Mouse (Mus musculus): ENCODE results near the gene Sgms2. TPM values are rescaled to one million over a fixed set of nuclear protein-coding genes. Genes with fewer than 3 reads are reported as not detected.

Sgms2 gene
- total and polyA plus RNA-seq, 2 experiments from 2014 or later: 1.1 to 1.3 TPM

- ATAC-seq (ENCODE audit: insufficient read depth, low read depth): no peak
- Histone ChIP-seq H3K4me2 (ENCODE audit: low read depth, low read length) (no peak overlapping the region), H3K27me3 (ENCODE audit: control insufficient read depth, insufficient read depth, low read length) (no peaks in the 10 kb centered on the region), H3K27ac (ENCODE audit: low read depth) (no peak overlapping the region), H3K4me3 (ENCODE audit: low read depth, low read length) (no peak overlapping the region), H3K4me1 (ENCODE audit: control insufficient read depth, insufficient read depth) (peaks cover 14% of the 10 kb centered on the region), H3K36me3 (replicated peaks; ENCODE audit: control insufficient read depth, insufficient read depth, low read length) (peaks cover 10% of the 10 kb centered on the region; the same call in 1 of the 2 replicates), H3K9ac (replicated peaks; ENCODE audit: low read depth, low read length) (no peak overlapping the region), H3K9me3 (replicated peaks; ENCODE audit: control insufficient read depth, low read length) (no peaks in the 10 kb centered on the region)
- 71% methylated on average over 7 of the region's 7 CpGs for WGBS
- TF ChIP-seq EP300 (IDR thresholded peaks at IDR 0.05; ENCODE audit: low read depth) (no peak), CTCF (IDR thresholded peaks at IDR 0.05; ENCODE audit: low read depth) (no peak)
- DNase-seq (ENCODE audit: low spot score): no peak
Measured at GRCm38 (mm10) chr3:131296893-131297292, 194.3 kb downstream of the Sgms2 start.

- Histone ChIP-seq H3K9me3 (replicated peaks; ENCODE audit: control insufficient read depth, low read length) (no peaks in the 10 kb centered on the region), H3K27ac (ENCODE audit: low read depth) (peak overlapping the region; percentile 57; the same call in 1 of the 2 replicates), H3K9ac (replicated peaks; ENCODE audit: low read depth, low read length) (no peak overlapping the region), H3K4me2 (ENCODE audit: low read depth, low read length) (peak overlapping the region; percentile 15; the same call in 1 of the 2 replicates), H3K36me3 (replicated peaks; ENCODE audit: control insufficient read depth, insufficient read depth, low read length) (peaks cover 22% of the 10 kb centered on the region; the same call in 1 of the 2 replicates), H3K4me1 (ENCODE audit: control insufficient read depth, insufficient read depth) (peaks cover 11% of the 10 kb centered on the region), H3K27me3 (ENCODE audit: control insufficient read depth, insufficient read depth, low read length) (no peaks in the 10 kb centered on the region), H3K4me3 (ENCODE audit: low read depth, low read length) (no peak overlapping the region)
- WGBS: 39% methylated on average over 12 of the region's 12 CpGs
- TF ChIP-seq CTCF (IDR thresholded peaks at IDR 0.05; ENCODE audit: low read depth) (no peak), EP300 (IDR thresholded peaks at IDR 0.05; ENCODE audit: low read depth) (no peak)
- ATAC-seq (ENCODE audit: insufficient read depth, low read depth) (peak; percentile 87), DNase-seq (ENCODE audit: low spot score) (peak; percentile 58)
Measured at GRCm38 (mm10) chr3:131295513-131296200, 195.6 kb downstream of the Sgms2 start.

DNA sequence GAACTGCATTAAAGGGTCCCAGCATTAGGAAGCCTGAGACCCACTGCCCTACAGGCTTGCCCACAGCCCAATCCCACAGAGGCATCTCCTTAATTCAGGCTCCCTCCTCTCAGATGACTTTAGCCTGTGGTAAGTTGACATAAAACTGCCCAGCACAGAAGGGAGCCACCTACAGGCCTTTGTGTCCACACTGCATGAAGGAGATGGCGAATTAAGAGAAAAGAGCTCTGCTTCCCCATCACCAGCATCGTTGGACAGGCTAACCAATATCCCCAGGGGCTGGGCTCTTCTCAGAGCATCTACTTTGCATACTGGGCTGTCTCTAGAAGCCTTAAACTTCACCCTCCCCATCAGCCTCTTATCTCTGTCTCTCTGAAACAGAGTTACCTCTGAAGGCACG is 196.7 kb downstream of the Sgms2 start:
- ATAC-seq (ENCODE audit: insufficient read depth, low read depth): no peak
- Histone ChIP-seq H3K4me3 (ENCODE audit: low read depth, low read length) (no peak overlapping the region), H3K9me3 (replicated peaks; ENCODE audit: control insufficient read depth, low read length) (no peaks in the 10 kb centered on the region), H3K4me2 (ENCODE audit: low read depth, low read length) (no peak overlapping the region), H3K4me1 (ENCODE audit: control insufficient read depth, insufficient read depth) (peaks cover 11% of the 10 kb centered on the region), H3K27ac (ENCODE audit: low read depth) (no peak overlapping the region), H3K9ac (replicated peaks; ENCODE audit: low read depth, low read length) (no peak overlapping the region), H3K27me3 (ENCODE audit: control insufficient read depth, insufficient read depth, low read length) (no peaks in the 10 kb centered on the region), H3K36me3 (replicated peaks; ENCODE audit: control insufficient read depth, insufficient read depth, low read length) (peaks cover 22% of the 10 kb centered on the region; the same call in 1 of the 2 replicates)
- no peak for DNase-seq (ENCODE audit: low spot score)
- WGBS: 51% methylated on average over 3 of the region's 3 CpGs
- TF ChIP-seq EP300 (IDR thresholded peaks at IDR 0.05; ENCODE audit: low read depth) (no peak), CTCF (IDR thresholded peaks at IDR 0.05; ENCODE audit: low read depth) (peak; percentile 16; the same call in 1 of the 2 replicates)

GRCm38 (mm10) chr3:131292959-131293358 is 198.3 kb downstream of the Sgms2 start:
- Histone ChIP-seq H3K9ac (replicated peaks; ENCODE audit: low read depth, low read length) (no peak overlapping the region), H3K9me3 (replicated peaks; ENCODE audit: control insufficient read depth, low read length) (no peaks in the 10 kb centered on the region), H3K27me3 (ENCODE audit: control insufficient read depth, insufficient read depth, low read length) (no peaks in the 10 kb centered on the region), H3K4me3 (ENCODE audit: low read depth, low read length) (no peak overlapping the region), H3K4me2 (ENCODE audit: low read depth, low read length) (no peak overlapping the region), H3K36me3 (replicated peaks; ENCODE audit: control insufficient read depth, insufficient read depth, low read length) (peaks cover 21% of the 10 kb centered on the region; the same call in 1 of the 2 replicates), H3K4me1 (ENCODE audit: control insufficient read depth, insufficient read depth) (peaks cover 11% of the 10 kb centered on the region), H3K27ac (ENCODE audit: low read depth) (no peak overlapping the region)
- ATAC-seq (ENCODE audit: insufficient read depth, low read depth) (no peak), DNase-seq (ENCODE audit: low spot score) (no peak)
- TF ChIP-seq CTCF (IDR thresholded peaks at IDR 0.05; ENCODE audit: low read depth) (no peak), EP300 (IDR thresholded peaks at IDR 0.05; ENCODE audit: low read depth) (no peak)
- 74% methylated on average over 3 of the region's 3 CpGs for WGBS

DNA sequence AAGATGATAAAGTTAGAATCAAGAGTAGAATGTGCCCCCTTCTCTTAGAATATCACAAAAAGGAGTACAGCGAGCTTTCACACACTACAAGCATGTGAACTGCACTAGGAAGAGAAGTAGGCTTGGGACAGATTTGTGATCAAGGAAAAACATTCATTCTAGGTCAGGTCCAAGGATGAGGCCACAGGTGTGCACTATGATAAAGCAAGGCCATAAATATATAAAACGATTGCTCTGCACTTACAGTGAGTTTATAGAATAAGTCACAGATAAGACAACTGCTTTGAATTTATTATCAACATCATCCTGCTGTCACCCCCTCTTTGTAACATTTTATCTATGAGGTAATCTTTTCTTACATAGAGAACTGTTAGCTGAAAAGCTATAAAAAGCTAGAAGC is 198.9 kb downstream of the Sgms2 start:
- H3K27me3 ChIP-seq (ENCODE audit: control insufficient read depth, insufficient read depth, low read length): no peaks in the 10 kb centered on the region
- H3K4me2 ChIP-seq (ENCODE audit: low read depth, low read length): no peak overlapping the region
- peaks cover 15% of the 10 kb centered on the region; the same call in 1 of the 2 replicates for H3K36me3 ChIP-seq (replicated peaks; ENCODE audit: control insufficient read depth, insufficient read depth, low read length)
- DNase-seq (ENCODE audit: low spot score): no peak
- no peak overlapping the region for H3K4me3 ChIP-seq (ENCODE audit: low read depth, low read length)
- H3K4me1 ChIP-seq (ENCODE audit: control insufficient read depth, insufficient read depth): peaks cover 11% of the 10 kb centered on the region
- WGBS: 81% methylated on average over 2 of the region's 2 CpGs
- ATAC-seq (ENCODE audit: insufficient read depth, low read depth): no peak
- no peak overlapping the region for H3K27ac ChIP-seq (ENCODE audit: low read depth)
- H3K9me3 ChIP-seq (replicated peaks; ENCODE audit: control insufficient read depth, low read length): no peaks in the 10 kb centered on the region
- no peak for TF ChIP-seq EP300 (IDR thresholded peaks at IDR 0.05; ENCODE audit: low read depth)
- no peak for TF ChIP-seq CTCF (IDR thresholded peaks at IDR 0.05; ENCODE audit: low read depth)
- no peak overlapping the region for H3K9ac ChIP-seq (replicated peaks; ENCODE audit: low read depth, low read length)

All from heart, postnatal 0 days (tissue).